Mouse (Mus musculus): Measurements from ENCODE around the gene Cacna1g.
A peak's percentile ranks its signal among the peaks of the same experiment; 100 is the strongest.
"Not testable (repeated sequence)": the region's sequence is repeated elsewhere in the genome, so short reads cannot be mapped to it uniquely, and the experiment has no call there.

The Cacna1g gene

DNA sequence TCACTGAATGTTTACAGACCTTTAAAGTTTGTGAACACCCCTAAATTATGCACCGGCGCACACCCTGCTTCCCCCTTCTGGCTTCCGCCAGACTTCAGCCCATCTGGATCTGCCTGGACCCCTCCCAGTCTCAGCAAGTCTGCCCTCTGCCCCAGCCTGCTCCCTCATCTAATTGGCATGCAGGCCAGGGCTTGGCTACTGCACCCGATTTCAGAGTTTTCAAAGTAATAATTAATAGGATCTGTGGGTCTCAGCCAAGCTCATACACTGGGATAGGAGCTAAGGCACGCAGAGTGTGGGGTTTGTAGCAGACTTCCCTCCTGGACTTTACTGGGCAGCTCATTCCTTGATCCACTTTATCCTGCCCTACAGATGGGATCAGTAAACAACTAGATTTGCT, 69.8 kb downstream of the Cacna1g start:
- DNase-seq (ENCODE audit: low spot score in 2 of 2) = peak in 1 of 2 experiments; percentile 51

DNA sequence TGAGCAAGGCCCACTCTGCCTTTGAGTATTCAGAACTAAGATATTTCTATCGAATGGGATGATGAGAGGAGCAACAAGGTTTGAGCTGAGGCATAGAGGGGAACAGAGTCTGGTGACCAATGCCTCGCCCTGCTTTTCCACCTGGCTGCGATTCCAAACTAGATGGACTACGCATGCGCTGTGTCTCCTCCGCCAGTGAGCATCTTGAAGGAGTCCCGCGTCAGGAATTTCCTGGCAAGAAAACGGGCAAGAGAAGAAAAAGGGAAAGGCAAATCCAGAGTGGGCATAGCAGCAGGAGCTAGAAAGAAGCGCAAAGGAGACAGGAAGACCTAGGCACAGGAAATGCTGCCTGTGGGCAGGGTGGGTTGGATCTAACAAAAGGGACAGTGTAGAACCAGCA, 70.2 kb downstream of the Cacna1g start:
- no peak for DNase-seq (ENCODE audit: low spot score in 2 of 2)

DNA sequence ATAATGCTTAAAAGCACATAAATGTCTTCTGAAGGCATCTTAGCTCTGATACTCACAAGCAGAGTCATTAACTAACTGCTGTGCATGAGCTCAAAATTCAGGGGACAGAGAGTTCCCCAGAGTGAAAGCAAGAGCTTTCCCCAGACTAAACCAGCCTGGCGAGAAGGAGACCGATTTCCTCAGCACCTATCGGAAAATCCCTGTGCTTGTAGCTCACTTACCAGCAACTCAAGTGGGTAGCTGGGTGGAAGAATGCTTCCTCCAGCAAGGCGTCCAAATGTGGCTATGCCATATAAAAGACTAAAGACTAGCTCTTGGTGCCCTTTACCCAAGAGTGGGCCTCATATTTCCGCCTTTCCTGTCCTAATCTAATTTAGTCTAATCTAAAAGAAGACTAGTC, 71.3 kb downstream of the Cacna1g start:
- no peak for DNase-seq (ENCODE audit: low spot score in 2 of 2)

DNA sequence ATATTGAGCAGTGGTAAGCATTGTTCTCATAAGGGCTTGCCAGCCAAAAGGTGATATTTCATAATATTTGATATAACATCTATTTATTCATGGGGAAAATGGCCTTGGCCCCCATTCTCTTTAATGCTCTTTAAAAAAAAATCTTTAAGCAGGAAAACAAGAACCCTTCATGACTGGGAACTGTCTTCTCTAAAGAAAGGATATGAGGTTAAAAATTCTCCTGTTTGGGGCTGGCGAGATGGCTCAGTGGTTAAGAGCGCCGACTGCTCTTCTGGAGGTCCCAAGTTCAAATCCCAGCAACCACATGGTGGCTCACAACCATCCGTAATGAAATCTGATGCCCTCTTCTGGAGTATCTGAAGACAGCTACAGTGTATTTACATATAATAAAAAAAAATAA, 72.0 kb downstream of the Cacna1g start:
- DNase-seq (ENCODE audit: low spot score in 2 of 2) = not testable (repeated sequence)

DNA sequence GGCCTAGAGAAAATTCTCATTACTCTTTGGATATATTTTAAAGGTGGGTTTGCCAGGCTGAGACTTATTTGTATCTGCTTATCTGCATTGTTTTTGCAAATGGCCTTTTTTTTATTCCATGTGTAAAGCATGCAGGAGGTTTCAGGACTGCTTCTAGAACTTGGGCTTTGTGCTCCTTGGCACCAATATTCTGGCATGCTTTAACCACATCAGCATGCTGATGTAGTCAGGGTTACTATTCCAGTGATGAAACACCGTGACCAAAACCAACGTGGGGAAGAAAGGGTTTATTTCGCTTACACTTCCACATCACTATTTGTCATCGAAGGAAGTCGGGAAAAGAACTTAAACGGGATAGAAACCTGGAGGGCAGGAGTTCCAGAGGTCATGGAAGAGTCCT, 73.0 kb downstream of the Cacna1g start:
- no peak for DNase-seq (ENCODE audit: low spot score in 2 of 2)

DNA sequence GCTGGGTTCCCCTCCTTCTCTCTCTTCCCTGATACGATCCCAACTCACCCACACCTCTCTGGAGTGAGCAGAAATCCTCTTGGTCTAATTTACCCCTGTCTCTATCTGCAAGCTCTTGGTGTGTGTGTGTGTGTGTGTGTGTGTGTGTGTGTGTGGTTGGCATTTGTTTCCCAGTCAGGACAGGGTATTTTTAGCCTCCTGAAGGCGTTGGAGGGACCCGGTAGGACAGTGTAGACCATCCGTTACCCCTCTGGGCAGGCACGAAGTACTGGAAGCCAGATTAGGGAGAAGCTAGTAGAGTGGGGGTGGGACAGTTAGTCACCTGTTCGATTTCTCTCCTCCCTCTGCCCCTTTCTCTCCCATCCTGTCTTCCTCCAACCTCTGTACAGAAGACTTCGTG, 79.9 kb downstream of the Cacna1g start:
- DNase-seq (ENCODE audit: low spot score in 2 of 2) = no peak

DNA sequence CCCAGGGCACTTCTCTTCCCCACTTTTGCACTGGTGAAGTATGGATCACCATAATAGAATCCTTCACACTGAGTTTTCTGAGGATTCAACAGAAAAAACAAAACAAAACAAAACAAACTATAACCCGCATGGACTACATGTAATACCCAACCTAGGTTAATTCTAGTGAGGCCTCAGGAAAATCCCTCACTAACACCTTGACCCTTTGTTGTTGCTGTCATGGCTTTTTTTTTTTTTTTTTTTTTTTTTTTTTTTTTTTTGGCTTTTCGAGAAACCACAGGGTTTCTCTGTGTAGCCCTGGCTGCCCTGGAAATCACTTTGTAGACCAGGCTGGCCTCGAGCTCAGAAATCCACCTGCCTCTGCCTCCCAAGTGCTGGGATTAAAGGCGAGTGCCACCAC, 80.5 kb downstream of the Cacna1g start:
- DNase-seq (ENCODE audit: low spot score in 2 of 2) = not testable (repeated sequence)

DNA sequence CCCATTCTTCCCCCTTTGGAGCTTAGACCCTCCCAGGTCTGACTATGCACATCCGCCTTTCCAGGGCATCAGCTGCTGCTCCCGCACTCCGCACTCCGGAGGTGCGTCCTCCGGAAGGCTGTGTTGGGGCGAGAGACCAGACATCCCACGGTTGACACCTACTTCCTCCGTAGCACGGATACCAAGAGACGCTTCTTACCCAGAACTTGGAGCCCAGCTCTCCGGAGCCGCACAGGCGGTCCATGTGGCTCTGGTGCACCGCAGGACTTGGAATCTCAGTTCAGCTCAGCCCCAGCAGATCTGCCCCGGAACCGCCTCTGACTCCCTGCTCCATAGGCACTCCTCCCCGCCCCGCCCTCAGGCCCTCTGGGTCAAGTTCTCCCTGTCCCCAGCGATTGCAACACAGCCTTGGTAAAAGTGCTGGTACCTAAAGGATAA, 81.3 kb downstream of the Cacna1g start, which contains the start of gene Abcc3:
Abcc3 (minus strand) TSS at position 326 of the 438 bp plus-strand sequence.
- peak; percentile 78 to 80 for DNase-seq (ENCODE audit: low spot score in 2 of 2)

DNA sequence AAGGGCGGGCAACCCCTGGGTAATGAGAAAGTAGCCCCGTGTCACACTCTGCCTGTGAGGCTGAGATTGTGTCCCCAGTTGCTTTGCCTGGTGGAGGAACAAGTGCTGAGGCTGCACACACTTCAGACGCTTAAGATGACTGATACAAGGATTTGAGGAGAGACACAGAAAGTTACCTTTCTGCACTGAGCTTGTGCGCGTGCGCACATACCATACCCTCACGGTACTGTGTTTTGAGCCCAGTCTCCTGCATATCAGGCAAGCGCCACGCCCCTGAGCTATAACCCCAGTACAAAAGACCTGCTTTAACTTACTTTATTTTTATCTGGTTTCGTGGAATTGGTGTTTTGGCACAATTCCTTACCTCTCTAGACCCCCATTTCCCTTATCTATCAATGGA, 82.3 kb downstream of the Cacna1g start:
- DNase-seq (ENCODE audit: low spot score in 2 of 2) = no peak

DNA sequence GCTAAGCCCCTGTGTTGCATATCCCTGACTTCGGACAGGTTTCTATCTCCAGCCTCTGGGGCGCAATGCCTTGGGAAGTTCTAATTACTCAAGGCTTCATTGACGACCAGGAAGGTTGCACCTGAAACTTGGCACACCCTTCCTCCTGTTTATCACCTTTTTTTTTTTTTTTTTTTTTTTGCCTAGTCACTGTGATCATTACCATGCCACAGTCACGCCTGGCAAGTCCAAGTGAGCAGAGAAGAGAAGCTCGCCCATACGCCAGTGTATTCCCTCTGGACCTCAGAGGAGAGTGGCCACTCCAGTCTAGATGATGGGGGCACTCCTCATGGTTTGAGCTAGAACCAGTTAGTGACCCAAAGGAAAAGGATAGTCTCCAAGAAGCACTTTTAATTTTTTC, 83.2 kb downstream of the Cacna1g start:
- no peak for DNase-seq (ENCODE audit: low spot score in 2 of 2)

DNA sequence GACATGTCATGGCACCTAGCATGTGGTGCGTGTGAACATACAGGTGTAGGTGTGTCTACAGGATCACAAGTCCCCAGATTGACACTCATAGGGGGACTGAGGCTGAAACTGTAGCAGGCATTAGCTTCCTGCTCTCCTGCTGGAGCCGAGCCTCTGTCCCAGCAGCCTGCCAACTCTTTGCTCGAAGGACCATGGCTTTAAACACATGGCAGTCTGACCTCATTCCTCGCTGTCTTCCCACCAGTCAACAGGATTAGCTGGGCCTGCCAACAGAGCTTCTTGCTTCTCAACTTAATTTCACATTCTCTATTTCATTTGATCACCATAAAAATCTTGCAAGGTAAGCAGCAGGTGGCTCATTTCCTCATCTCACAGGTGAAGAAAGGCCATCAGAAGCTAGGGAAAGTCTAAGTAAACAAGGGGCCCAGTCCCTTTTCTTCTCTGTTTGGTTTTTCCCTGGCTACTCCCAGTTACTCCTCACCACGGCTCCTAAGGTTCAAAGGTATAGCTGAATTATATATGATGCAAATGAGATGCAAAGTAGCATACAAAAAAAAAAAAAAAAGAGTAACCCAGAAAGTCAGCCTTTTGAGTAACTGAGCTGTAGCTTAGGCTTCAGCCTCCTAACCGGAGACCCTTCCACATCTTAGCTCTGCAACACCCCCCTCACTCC, 84.1 kb downstream of the Cacna1g start:
- no peak for DNase-seq (ENCODE audit: low spot score in 2 of 2)

DNA sequence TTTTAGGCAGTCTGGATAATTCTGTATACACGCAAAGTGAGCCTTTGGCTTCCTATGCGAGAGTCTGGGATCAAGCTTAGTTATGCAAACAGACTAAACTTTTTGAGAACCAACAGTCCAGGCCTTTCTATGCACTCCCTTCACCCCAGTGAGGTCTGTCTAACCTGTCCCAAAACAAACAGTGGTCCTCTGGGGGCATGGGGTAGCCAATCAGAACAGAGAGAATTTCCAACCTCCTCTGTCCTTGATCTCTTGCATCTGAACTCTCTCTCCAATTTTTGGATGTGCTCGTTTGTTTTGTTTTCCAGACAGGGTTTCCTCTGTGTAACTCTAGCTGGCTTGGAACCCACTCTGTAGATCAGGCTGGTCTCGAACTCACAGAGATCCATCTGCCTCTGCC, 85.0 kb downstream of the Cacna1g start:
- DNase-seq (ENCODE audit: low spot score in 2 of 2) = no peak

DNA sequence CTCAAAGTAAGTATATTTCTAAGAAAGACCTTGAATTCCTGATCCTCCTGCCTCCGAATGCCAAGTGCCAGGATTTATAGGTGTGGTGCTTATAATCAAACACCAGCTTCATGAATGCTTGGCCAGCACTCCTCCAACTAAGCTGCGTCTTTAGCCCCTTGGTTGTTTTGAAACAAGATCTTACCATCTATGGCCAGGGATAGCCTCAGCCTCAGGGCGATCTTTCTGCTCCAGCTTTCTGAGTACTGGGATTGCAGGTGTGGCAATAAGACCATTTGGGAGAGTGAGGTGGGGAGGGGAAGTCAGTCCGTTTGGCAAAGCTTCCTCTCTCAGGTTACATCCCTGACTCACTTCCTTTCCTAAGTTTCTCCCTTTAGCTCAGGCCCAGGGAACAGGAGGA, 86.2 kb downstream of the Cacna1g start:
- DNase-seq (ENCODE audit: low spot score in 2 of 2) = no peak

DNA sequence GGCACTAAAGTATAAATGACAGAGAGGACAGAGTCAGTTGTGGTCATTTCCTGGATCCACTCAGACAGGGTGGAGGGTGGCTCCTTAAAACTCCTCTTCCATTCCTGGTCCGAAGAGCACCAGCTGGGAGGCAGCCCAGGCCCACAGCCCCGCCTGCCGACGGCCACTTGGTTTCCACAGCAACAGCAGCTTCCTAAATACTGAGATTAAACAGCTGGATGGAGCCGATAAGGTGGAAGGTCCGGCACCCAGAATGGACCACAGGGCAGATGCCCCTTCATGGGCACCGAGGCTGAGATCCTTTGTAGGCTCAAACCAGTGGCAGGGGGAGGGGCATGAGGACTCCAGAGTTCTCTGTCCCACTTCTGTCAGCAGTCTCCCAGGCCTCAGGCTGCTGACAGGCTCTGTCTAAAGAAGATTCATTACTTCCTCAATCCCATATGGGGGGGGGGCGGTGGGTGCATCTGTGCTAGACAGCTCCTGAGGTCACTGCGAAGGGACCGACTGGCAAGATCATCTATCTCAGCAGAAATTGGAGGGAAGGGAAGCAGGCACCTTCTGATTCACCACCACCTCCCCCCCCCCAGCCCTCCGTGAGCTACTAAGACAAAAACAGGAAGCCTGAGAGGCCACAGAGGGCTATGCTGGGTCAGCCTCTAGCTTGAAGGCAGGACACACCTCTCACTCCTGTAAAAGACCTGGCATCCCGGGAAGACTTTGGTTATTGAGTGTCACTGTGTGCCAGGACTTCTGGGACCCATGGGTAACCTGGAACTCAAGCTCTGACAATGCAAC, 87.8 kb downstream of the Cacna1g start:
- DNase-seq (ENCODE audit: low spot score in 2 of 2) = peak in 1 of 2 experiments; percentile 34

DNA sequence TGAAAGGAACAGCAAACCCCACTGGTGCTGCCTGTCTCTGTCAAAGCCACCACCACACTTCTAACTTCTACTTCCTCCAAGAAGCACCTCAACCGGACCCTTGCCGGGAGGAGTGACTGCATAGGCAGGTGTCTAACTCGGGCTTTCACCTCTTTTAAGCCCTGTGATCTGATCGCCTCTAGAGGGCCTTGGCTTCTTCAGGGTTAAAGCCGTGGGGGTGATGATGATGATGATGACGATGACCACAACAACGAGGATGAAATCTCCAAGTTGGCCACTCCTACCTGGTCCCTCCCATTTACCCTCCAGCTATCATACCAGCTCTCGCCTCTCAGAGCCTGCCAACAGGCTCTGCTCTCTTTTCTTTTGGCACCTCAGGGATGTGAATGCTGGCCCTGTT, 94.3 kb downstream of the Cacna1g start:
- no peak for DNase-seq (ENCODE audit: low spot score in 2 of 2)

DNA sequence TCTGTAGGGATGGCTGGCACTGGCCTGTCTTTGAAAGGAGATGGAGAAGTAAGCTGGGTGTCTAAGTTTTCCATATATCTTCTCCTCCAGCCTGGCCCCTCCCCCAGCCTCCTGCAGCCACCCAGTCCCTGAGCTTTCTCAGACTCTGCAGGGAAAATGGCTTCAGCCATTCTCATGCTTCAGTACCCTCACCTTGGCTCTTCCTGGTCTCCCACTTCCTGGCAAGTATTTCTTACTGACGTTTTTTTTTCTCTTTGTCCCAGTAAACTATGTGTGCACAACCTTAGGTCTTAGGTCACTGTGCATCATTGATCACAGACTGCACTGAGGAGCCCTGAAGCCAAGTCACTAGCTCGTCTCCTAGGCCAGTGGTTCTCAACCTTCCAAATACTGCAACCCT, 94.9 kb downstream of the Cacna1g start:
- no peak for DNase-seq (ENCODE audit: low spot score in 2 of 2)

DNA sequence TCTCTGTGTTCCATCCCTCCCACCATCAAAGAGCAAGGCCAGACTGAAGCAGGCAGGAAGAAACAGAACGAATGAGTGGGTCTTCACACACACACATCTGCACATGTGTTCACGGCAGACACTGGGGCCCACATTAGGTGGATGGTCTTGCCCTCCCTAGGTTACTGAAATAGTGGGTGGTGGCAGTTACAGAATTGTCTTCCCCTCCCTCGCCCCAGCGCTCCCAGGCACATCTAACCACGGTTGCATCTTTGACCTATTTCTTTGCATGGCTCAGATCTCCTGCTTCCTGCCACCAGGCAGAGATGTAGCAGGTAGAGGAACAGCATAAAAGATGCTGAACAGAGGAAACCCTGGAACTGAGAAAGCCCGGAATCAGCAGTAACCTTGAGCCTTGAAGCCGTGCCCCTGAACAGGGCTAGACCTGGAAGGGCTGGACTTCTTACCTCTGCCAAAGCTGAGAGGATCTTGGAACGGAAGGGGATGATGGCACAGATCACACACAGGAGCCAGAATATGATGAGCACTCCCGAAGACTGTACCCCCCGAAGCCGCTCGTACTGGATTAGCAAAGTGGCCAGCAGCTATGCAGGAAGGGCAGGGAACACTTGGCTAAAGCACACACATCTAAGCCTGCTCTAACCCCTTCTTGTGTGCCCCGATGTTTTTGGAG, 99.6 kb downstream of the Cacna1g start:
- no peak for DNase-seq (ENCODE audit: low spot score in 2 of 2)

DNA sequence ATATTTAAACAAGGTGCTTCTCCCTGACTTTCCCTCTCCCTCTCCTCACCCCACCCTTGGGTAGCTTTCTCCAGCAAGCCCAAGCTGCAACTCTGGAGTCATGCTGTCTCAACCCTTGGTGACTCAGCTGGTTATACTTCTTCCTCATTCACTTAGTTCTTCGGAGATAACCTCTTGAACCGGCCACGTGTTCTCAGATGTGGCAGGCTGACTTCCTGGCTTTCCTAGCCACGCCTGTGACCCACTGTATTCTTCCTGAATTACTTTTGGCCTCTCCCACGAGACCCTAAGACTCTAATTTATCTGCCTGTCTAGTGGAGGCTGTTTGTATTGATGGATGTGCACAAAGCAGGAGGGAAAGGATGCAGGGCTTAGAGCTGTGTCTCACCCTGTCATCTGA, 103.2 kb downstream of the Cacna1g start:
- DNase-seq (ENCODE audit: low spot score in 2 of 2) = peak in 1 of 2 experiments; percentile 66

DNA sequence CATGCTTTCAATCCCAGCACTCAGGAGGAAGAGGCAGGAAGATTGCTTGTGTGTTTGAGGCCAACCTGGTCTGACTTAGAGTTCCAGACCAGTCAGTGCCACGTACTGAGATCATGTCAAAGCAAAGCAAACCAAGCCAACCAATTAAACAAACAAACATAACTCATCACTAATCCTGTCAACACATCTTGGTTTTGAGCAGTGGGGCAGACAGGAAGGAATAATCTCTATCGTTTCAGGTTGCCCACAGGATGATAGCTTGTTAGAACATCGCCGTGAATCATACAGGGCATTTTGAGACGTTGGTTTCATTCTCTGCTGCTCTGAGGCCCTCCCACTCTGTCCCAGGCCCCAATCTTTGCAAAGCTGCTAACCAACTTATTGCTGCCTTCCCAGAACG, 104.0 kb downstream of the Cacna1g start:
- DNase-seq (ENCODE audit: low spot score in 2 of 2) = no peak

DNA sequence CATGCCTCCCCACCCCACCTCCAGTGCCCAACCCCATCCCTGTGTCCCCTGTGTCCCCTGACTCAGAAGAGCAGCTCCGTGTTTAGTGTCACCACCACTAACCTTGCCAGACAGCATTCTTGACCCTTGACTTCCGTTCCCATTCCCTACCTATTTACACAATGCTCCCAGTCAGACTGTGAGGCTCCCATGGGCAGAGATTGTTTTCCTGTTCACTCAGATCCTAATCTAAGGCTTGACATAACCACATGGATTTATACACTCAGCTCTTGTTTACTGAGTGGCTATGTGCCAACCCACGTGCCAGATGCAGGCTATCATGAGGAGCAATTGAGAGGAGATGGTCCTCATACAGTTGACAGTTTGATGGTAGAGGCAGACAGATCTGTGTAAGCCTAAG, 108.7 kb downstream of the Cacna1g start:
- DNase-seq (ENCODE audit: low spot score in 2 of 2) = peak in 1 of 2 experiments; percentile 62

DNA sequence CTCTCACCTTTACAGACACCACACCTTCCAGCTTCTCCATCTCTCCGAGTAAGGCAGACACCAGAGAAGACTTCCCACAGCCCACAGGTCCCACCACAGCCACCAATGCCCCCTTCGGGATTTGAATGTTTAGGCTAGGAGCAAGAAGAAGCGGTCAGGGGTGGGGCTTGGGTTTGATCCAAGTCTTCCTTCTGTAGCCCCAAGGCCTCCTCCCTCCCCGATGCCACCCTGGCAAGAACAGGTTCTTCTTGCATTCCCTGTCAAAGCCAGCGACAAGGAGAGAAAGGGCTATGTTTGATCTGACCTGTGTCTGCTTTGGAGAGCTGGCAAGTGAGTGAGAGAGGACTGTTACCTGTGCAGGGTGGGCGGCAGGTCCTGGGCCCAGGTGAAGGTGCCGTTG, 110.3 kb downstream of the Cacna1g start:
- peak; percentile 64 to 70 for DNase-seq (ENCODE audit: low spot score in 2 of 2)

DNA sequence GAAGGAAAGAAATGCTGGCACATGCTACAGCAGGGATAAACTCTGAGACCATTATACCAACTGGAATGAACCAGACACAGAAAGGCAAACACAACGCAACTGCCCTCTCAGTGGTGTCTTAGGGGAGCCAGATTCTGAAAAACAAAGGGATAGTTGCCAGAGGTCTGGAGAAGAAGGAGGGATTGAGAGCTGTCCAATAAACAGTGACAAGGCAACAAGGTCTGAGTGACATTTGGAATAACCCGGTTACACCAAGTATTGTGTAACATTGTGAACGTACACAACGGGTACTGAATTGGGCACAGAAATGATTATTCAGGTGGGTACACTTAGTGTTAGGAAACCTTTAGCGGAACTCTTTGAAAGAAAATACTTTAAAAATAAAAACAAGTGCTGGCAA, 111.9 kb downstream of the Cacna1g start:
- DNase-seq (ENCODE audit: low spot score in 2 of 2) = no peak

All from urinary bladder, adult 18-20 months (tissue).